Comparison of ENCODE assay signal across 8 mouse cellular contexts in the genomic region with DNA sequence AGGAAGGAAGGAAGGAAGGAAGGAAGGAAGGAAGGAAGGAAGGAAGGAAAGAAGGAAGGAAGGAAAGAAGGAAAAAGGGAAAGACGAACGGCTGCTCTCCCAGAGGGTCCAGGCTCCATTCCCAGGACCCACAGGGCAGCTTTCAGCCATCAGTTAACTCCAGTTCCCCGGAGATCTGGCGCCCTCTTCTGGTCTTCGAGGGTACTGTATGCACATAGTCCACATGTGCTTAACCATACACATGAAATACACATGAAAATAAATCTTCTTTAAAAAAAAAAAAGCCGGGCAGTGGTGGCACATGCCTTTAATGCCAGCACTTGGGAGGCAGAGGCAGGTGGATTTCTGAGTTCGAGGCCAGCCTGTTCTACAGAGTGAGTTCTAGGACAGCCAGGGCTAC. TPM values are rescaled to one million over a fixed set of nuclear protein-coding genes. Genes with fewer than 3 reads are reported as not detected.
DNase-seq lines count a peak whose midpoint lies in the region; ATAC-seq and TF ChIP-seq lines count a peak whose summit lies in the region.
"Not testable (repeated sequence)": the region's sequence is repeated elsewhere in the genome, so short reads cannot be mapped to it uniquely, and the experiment has no call there.

No protein-coding gene starts in this region.

- H3K36me3 ChIP-seq in G1E (replicated peaks); embryonic facial prominence, embryonic 11.5 days (replicated peaks; ENCODE audit: control insufficient read depth, insufficient read depth, low read depth, low read length): not testable (repeated sequence)

- peak; percentile 90 for TF ChIP-seq CTCF in G1E (IDR thresholded peaks at IDR 0.05; ENCODE audit: low read depth, low read length)
- TF ChIP-seq CTCF in brain, embryonic 14.5 days (IDR thresholded peaks at IDR 0.05; ENCODE audit: borderline replicate concordance, extremely low read depth, insufficient read depth, insufficient read length), result peak; percentile 76

- H3K27me3 ChIP-seq in G1E (ENCODE audit: insufficient read depth, low read length); embryonic facial prominence, embryonic 11.5 days (ENCODE audit: control insufficient read depth, insufficient read depth, low read length): not testable (repeated sequence)

- intact Hi-C loops in heart, postnatal 36 days (cut with DNase I), result not testable (repeated sequence)

- not testable (repeated sequence) for H3K9ac ChIP-seq in embryonic facial prominence, embryonic 11.5 days (replicated peaks; ENCODE audit: low read length)

- H3K27ac ChIP-seq in embryonic facial prominence, embryonic 11.5 days (replicated peaks; ENCODE audit: low read depth, low read length), result not testable (repeated sequence)

- H3K4me1 ChIP-seq in G1E (ENCODE audit: insufficient read depth, low read depth, low read length), result peaks cover 11% of the 10 kb centered on the region
- not testable (repeated sequence) for H3K4me1 ChIP-seq in embryonic facial prominence, embryonic 11.5 days (ENCODE audit: control insufficient read depth, insufficient read depth, low read length)

- ATAC-seq in G1E (ENCODE audit: extremely low read depth, insufficient number of reproducible peaks, low FRiP score, poor library complexity, severe bottlenecking); embryonic facial prominence, embryonic 11.5 days (replicated peaks; ENCODE audit: insufficient number of reproducible peaks, low FRiP score, low TSS enrichment, low read depth): not testable (repeated sequence)
- ATAC-seq in megakaryocyte progenitor cell, adult 5-6 weeks (replicated peaks; ENCODE audit: poor library complexity), result peak; percentile 65

- 16% methylated on average over 7 of the region's 7 CpGs for WGBS in embryonic facial prominence, embryonic 11.5 days

- not testable (repeated sequence) for H3K4me3 ChIP-seq in G1E (ENCODE audit: low read depth, low read length); embryonic facial prominence, embryonic 11.5 days (ENCODE audit: low read depth, low read length)

- not testable (repeated sequence) for TF ChIP-seq POLR2A in brain, embryonic 14.5 days (IDR thresholded peaks at IDR 0.05; ENCODE audit: borderline replicate concordance, extremely low read depth, insufficient read depth, insufficient read length, poor library complexity, severe bottlenecking)

- H3K9me3 ChIP-seq in G1E (replicated peaks); embryonic facial prominence, embryonic 11.5 days (replicated peaks; ENCODE audit: control insufficient read depth, low read length): not testable (repeated sequence)

- not testable (repeated sequence) for H3K4me2 ChIP-seq in embryonic facial prominence, embryonic 11.5 days (ENCODE audit: low read depth, low read length)

- DNase-seq in G1E (ENCODE audit: low spot score), result not testable (repeated sequence)
- DNase-seq in brain, embryonic 14.5 days (ENCODE audit: low read depth), result peak; percentile 71
- DNase-seq in embryonic facial prominence, embryonic 11.5 days (ENCODE audit: low spot score), result peak; percentile 78
- DNase-seq in heart, postnatal 36 days, result peak; percentile 61 to 77
- peak; percentile 77 to 79 for DNase-seq in layer of hippocampus, postnatal 10 days (ENCODE audit: low spot score in 2 of 2)
- peak; percentile 55 to 76 for DNase-seq in right cerebral cortex, postnatal 10 days (ENCODE audit: low spot score in 2 of 2)
- DNase-seq in urinary bladder, postnatal 10 days (ENCODE audit: low spot score), result peak; percentile 40

RNA-seq across cellular contexts. Expression of a gene that starts 4.1 kb away (rescaled TPM):
- 78.9 and 81.3 TPM in 2 replicates for total RNA-seq in G1E (2014; fragmentation: Nextera tagmentation)
- 99.1 and 100 TPM in 2 replicates for total RNA-seq in G1E (2017)
- 73.7 and 75.0 TPM in 2 replicates for polyA plus RNA-seq in G1E (2012)
- polyA plus RNA-seq in brain, embryonic 14.5 days (2012; rRNA removed), result 79.2 and 79.7 TPM in 2 replicates
- polyA plus RNA-seq in embryonic facial prominence, embryonic 11.5 days (2014; fragmentation: Nextera tagmentation; extraction: Ambion mirVana), result 160 and 179 TPM in 2 replicates
- 10 to 100 TPM; 32.5 to 35.2 TPM for total RNA-seq in heart, postnatal 36 days (2021)
- total RNA-seq in layer of hippocampus, postnatal 10 days (2021), result 10 to 100 TPM; 56.3 to 61.8 TPM
- total RNA-seq in megakaryocyte progenitor cell, adult 5-6 weeks (2015), result 61.3 and 70.5 TPM in 2 replicates
- total RNA-seq in megakaryocyte progenitor cell, adult 5-6 weeks (2017), result 94.4 and 116 TPM in 2 replicates

RNA-seq across cellular contexts. Expression of a gene that starts 7.5 kb away (rescaled TPM):
- total RNA-seq in G1E (2014; fragmentation: Nextera tagmentation) (9.9 and 18.9 TPM in 2 replicates), G1E (2017) (19.9 and 21.4 TPM in 2 replicates)
- 9.9 and 10.7 TPM in 2 replicates for polyA plus RNA-seq in G1E (2012)
- 54.8 and 60.8 TPM in 2 replicates for polyA plus RNA-seq in brain, embryonic 14.5 days (2012; rRNA removed)
- polyA plus RNA-seq in embryonic facial prominence, embryonic 11.5 days (2014; fragmentation: Nextera tagmentation; extraction: Ambion mirVana), result 9.8 and 10.4 TPM in 2 replicates
- 10 to 100 TPM; 12.1 to 12.6 TPM for total RNA-seq in heart, postnatal 36 days (2021)
- 10 to 100 TPM; 43.1 to 49.0 TPM for total RNA-seq in layer of hippocampus, postnatal 10 days (2021)
- total RNA-seq in megakaryocyte progenitor cell, adult 5-6 weeks (2015), result 8.6 and 9.6 TPM in 2 replicates
- total RNA-seq in megakaryocyte progenitor cell, adult 5-6 weeks (2017), result 16.9 and 17.3 TPM in 2 replicates

RNA-seq across cellular contexts. Expression of a gene that starts 44.9 kb away (rescaled TPM):
- total RNA-seq in G1E (2014; fragmentation: Nextera tagmentation), result 56.3 and 70.5 TPM in 2 replicates
- 22.5 and 24.0 TPM in 2 replicates for total RNA-seq in G1E (2017)
- 29.1 and 35.9 TPM in 2 replicates for polyA plus RNA-seq in G1E (2012)
- polyA plus RNA-seq in brain, embryonic 14.5 days (2012; rRNA removed), result 89.1 and 102 TPM in 2 replicates
- polyA plus RNA-seq in embryonic facial prominence, embryonic 11.5 days (2014; fragmentation: Nextera tagmentation; extraction: Ambion mirVana), result 30.3 and 32.5 TPM in 2 replicates
- 100 to 1,000 TPM; 397 to 404 TPM for total RNA-seq in heart, postnatal 36 days (2021)
- total RNA-seq in layer of hippocampus, postnatal 10 days (2021), result 100 to 1,000 TPM; 183 to 193 TPM
- 39.0 and 39.8 TPM in 2 replicates for total RNA-seq in megakaryocyte progenitor cell, adult 5-6 weeks (2015)
- 41.0 and 42.5 TPM in 2 replicates for total RNA-seq in megakaryocyte progenitor cell, adult 5-6 weeks (2017)
